Mouse (Mus musculus): ENCODE data around the gene P2ry2.
A peak's percentile ranks its signal among the peaks of the same experiment; 100 is the strongest.

DNA sequence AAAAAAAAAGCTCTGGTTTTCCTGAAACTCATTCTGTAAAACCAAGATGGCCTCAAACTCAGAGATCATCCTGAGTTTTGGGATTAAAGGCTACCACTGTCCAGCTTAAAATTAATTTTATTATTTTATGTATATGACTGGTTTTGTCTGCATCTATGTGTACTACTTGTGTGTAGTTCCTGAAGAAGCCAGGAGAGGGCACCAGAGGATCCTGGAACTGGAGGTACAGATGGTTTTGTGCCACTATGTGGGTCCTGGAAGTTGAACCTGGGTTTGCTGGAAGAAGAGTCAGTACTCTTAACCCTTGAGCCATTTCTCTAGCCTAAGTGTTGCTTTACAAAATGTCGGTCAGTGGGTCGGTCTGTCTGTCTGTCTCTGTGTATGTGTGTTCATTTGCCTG is 54.2 kb downstream of the P2ry2 start:
- TF ChIP-seq CTCF (conservative IDR thresholded peaks at IDR 0.05 in 1 of 2, IDR thresholded peaks at IDR 0.05 in 1 of 2; ENCODE audit: low read depth in 2 of 2, low read length in 2 of 2): peak; percentile 36 to 64; a peak in 3 of 4 replicates
- TF ChIP-seq CHD1 (IDR thresholded peaks at IDR 0.05; ENCODE audit: low read depth, low read length): no peak
- TF ChIP-seq RCOR1 (conservative IDR thresholded peaks at IDR 0.05; ENCODE audit: low read depth, low read length): no peak
- TF ChIP-seq POLR2A (IDR thresholded peaks at IDR 0.05; ENCODE audit: low read depth, low read length): no peak
- no peak for TF ChIP-seq USF1 (IDR thresholded peaks at IDR 0.05; ENCODE audit: low read depth, low read length)
